In genomic region chr2:92085721-92086120, GRCm38 (mm10) we compare ENCODE assay signal across 28 mouse cellular contexts. TPM values are rescaled to one million over a fixed set of nuclear protein-coding genes. Genes with fewer than 3 reads are reported as not detected.
DNase-seq lines count a peak whose midpoint lies in the region; ATAC-seq lines count a peak whose summit lies in the region.
"Had no signal": no experiment of that assay in that cellular context is flagged by ENCODE, and none has a peak within 500 bp of the region (broad histone marks: within the 10 kb centered on the region; RNA-seq: fewer than 3 reads in every experiment).

No protein-coding gene starts in this region.

- no peak overlapping the region for H3K4me3 ChIP-seq in kidney, embryonic 14.5 days (ENCODE audit: low read length)
- H3K4me3 ChIP-seq: embryonic facial prominence, embryonic 12.5 days; embryonic facial prominence, embryonic 15.5 days; gastrocnemius, adult 2 months; heart, embryonic 12.5 days; heart, embryonic 15.5 days; hindbrain, embryonic 10.5 days; hindbrain, embryonic 13.5 days had no signal

- H3K36me3 ChIP-seq in kidney, embryonic 14.5 days (ENCODE audit: control insufficient read depth, insufficient read depth, low read length): no peaks in the 10 kb centered on the region
- H3K36me3 ChIP-seq: embryonic facial prominence, embryonic 12.5 days; embryonic facial prominence, embryonic 15.5 days; G1E; heart, embryonic 12.5 days; heart, embryonic 15.5 days; hindbrain, embryonic 10.5 days; hindbrain, embryonic 13.5 days had no signal

- H3K4me2 ChIP-seq in kidney, embryonic 14.5 days (replicated peaks; ENCODE audit: low read depth, low read length): no peak overlapping the region
- H3K4me2 ChIP-seq: embryonic facial prominence, embryonic 12.5 days; embryonic facial prominence, embryonic 15.5 days; heart, embryonic 12.5 days; heart, embryonic 15.5 days; hindbrain, embryonic 13.5 days had no signal

- no peaks in the 10 kb centered on the region for H3K4me1 ChIP-seq in kidney, embryonic 14.5 days (ENCODE audit: control insufficient read depth, insufficient read depth, low read length)
- H3K4me1 ChIP-seq: embryonic facial prominence, embryonic 12.5 days; embryonic facial prominence, embryonic 15.5 days; heart, embryonic 12.5 days; heart, embryonic 15.5 days; hindbrain, embryonic 10.5 days; hindbrain, embryonic 13.5 days had no signal

- H3K27me3 ChIP-seq in kidney, embryonic 14.5 days (ENCODE audit: control insufficient read depth, insufficient read depth, low read length): no peaks in the 10 kb centered on the region
- H3K27me3 ChIP-seq: embryonic facial prominence, embryonic 12.5 days; embryonic facial prominence, embryonic 15.5 days; heart, embryonic 12.5 days; heart, embryonic 15.5 days; hindbrain, embryonic 13.5 days; Patski had no signal

- WGBS in kidney, embryonic 14.5 days: 73% methylated on average over 1 of the region's 1 CpGs

- H3K9me3 ChIP-seq in kidney, embryonic 14.5 days (ENCODE audit: control insufficient read depth, low read length): no peaks in the 10 kb centered on the region
- H3K9me3 ChIP-seq: embryonic facial prominence, embryonic 12.5 days; embryonic facial prominence, embryonic 15.5 days; G1E; heart, embryonic 15.5 days; hindbrain, embryonic 10.5 days; hindbrain, embryonic 13.5 days had no signal

- H3K9ac ChIP-seq in kidney, embryonic 14.5 days (ENCODE audit: low read depth, low read length): no peak overlapping the region
- H3K9ac ChIP-seq: embryonic facial prominence, embryonic 12.5 days; embryonic facial prominence, embryonic 15.5 days; forebrain, postnatal 0 days; heart, embryonic 12.5 days; heart, embryonic 15.5 days; hindbrain, embryonic 13.5 days had no signal

- peak; percentile 37 for DNase-seq in kidney, adult 11 months
- DNase-seq in kidney, postnatal 4 days: no peak
- DNase-seq in kidney, adult 8-10 months: peak; percentile 42 to 48
- peak; percentile 8 for DNase-seq in 416B (ENCODE audit: low read depth)
- DNase-seq in kidney, postnatal 36 days: peak; percentile 41 to 57
- DNase-seq in gastrocnemius, postnatal 4 days (ENCODE audit: low spot score in 2 of 2): no peak
- DNase-seq: adrenal gland, postnatal 14 days; B cell, adult 2 months; cerebellum, adult 11 months; cerebellum, adult 2 months; cerebellum, adult 9-11 months; cerebellum, postnatal 25 days; forebrain, postnatal 0 days; gastrocnemius, adult 2 months; gastrocnemius, postnatal 14 days; heart, adult 18-20 months; heart, postnatal 10 days; heart, postnatal 36 days had no signal

- no peak for ATAC-seq in kidney, embryonic 14.5 days (ENCODE audit: low FRiP score, low TSS enrichment)
- ATAC-seq: forebrain, embryonic 14.5 days; forebrain, postnatal 0 days; Patski had no signal

- H3K27ac ChIP-seq in kidney, embryonic 14.5 days (ENCODE audit: low read depth, low read length): no peak overlapping the region
- H3K27ac ChIP-seq: embryonic facial prominence, embryonic 12.5 days; embryonic facial prominence, embryonic 15.5 days; gastrocnemius, adult 2 months; heart, embryonic 15.5 days; hindbrain, embryonic 10.5 days; hindbrain, embryonic 13.5 days had no signal

RNA-seq across cellular contexts. Expression of gene Phf21a, which starts 7.2 kb away (rescaled TPM):
- 25.3 and 36.3 TPM in 2 replicates for polyA plus RNA-seq in kidney, embryonic 14.5 days (2014; fragmentation: Nextera tagmentation; extraction: Ambion mirVana)
- 10 to 100 TPM; 56.5 to 56.8 TPM for total RNA-seq in gastrocnemius, postnatal 4 days (2021)

Comparison
In these comparisons a context has a peak if more than half of its experiments do, and no peak if none do; other contexts are left out.
1. DNase-seq: peak in kidney, adult 11 months (single experiment), kidney, adult 8-10 months (2 of 2), 416B (single experiment) and kidney, postnatal 36 days (2 of 2); none in kidney, postnatal 4 days (0 of 2) and gastrocnemius, postnatal 4 days (0 of 2).